ENCODE assay signal across 15 mouse cellular contexts in the genomic region with DNA sequence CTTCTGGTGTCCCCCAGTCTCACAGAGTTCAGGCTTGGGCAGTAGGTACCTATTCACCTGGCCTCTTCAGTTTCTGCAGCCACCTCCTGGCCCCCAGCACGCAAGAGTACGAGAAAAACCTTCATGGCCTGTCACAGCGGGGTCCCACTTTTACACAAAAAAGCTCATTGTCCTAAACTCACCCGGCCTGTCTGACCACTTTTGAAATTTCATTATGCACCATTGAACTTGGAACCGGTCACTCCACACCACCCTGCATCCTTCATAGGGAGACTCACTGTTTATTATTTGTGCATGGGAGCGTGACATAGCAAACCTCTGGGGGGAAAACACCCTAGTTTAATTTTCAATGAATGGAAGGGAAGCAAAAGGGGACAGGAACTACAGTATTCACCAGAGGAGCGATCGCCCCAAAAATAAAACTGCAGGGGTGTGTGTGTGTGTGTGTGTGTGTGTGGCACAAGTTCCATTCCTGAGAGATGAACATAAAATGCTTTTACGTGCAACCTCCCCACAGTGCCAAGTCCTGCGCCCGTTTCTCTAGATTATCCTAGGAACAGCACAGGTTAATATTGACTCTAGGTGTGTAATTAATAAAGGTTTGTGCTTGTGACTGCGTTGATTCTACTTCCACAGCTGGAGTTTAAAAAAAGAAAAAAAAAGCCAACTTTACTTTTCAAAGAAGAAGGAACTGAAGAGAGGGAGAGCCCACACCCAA. TPM values are rescaled to one million over a fixed set of nuclear protein-coding genes. Genes with fewer than 3 reads are reported as not detected.
DNase-seq lines count a peak whose midpoint lies in the region; ATAC-seq and TF ChIP-seq lines count a peak whose summit lies in the region.
"Had no signal": no experiment of that assay in that cellular context is flagged by ENCODE, and none has a peak within 500 bp of the region (broad histone marks: within the 10 kb centered on the region; RNA-seq: fewer than 3 reads in every experiment).

No protein-coding gene starts in this region.

- TF ChIP-seq CTCF in forebrain, postnatal 0 days (IDR thresholded peaks at IDR 0.05; ENCODE audit: low read depth): no peak
- TF ChIP-seq CTCF in liver, postnatal 0 days (IDR thresholded peaks at IDR 0.05; ENCODE audit: low read depth): no peak

- no peak for DNase-seq in forebrain, postnatal 0 days
- DNase-seq in urinary bladder, postnatal 14 days (ENCODE audit: low spot score): peak; percentile 38
- DNase-seq in urinary bladder, postnatal 25 days (ENCODE audit: low spot score): no peak
- DNase-seq in kidney, postnatal 10 days: peak; percentile 59
- no peak for DNase-seq in liver, postnatal 0 days
- DNase-seq in heart, adult 18-20 months: no peak
- DNase-seq: B cell, adult 2 months; right cerebral cortex, postnatal 14 days; thymus, adult 18-20 months had no signal

- no peaks in the 10 kb centered on the region for H3K27me3 ChIP-seq in forebrain, embryonic 15.5 days
- no peaks in the 10 kb centered on the region for H3K27me3 ChIP-seq in forebrain, postnatal 0 days (ENCODE audit: insufficient read depth, low read length)
- no peaks in the 10 kb centered on the region for H3K27me3 ChIP-seq in heart, embryonic 12.5 days (replicated peaks)
- no peaks in the 10 kb centered on the region for H3K27me3 ChIP-seq in liver, postnatal 0 days (ENCODE audit: insufficient read depth, low read length)
- H3K27me3 ChIP-seq: heart, embryonic 13.5 days; midbrain, embryonic 12.5 days; neural tube, embryonic 13.5 days had no signal

- peak; percentile 41; the same call in 1 of the 2 replicates for ATAC-seq in forebrain, embryonic 15.5 days (replicated peaks)
- no peak for ATAC-seq in forebrain, postnatal 0 days
- no peak for ATAC-seq in heart, embryonic 12.5 days (ENCODE audit: insufficient number of reproducible peaks, low FRiP score)
- ATAC-seq in liver, postnatal 0 days: no peak
- ATAC-seq: inflammation-experienced regulatory T-cells, adult 6 months had no signal

- H3K4me1 ChIP-seq in forebrain, embryonic 15.5 days: 0 out of 2 replicates have a peak, but pooled peaks cover 7% of the 10 kb centered on the region
- H3K4me1 ChIP-seq in forebrain, postnatal 0 days (ENCODE audit: insufficient read depth): no peaks in the 10 kb centered on the region
- H3K4me1 ChIP-seq in heart, embryonic 12.5 days (replicated peaks): no peaks in the 10 kb centered on the region
- H3K4me1 ChIP-seq in liver, postnatal 0 days (ENCODE audit: insufficient read depth): no peaks in the 10 kb centered on the region
- H3K4me1 ChIP-seq: heart, embryonic 13.5 days had no signal

- H3K36me3 ChIP-seq in forebrain, embryonic 15.5 days: peaks cover 5% of the 10 kb centered on the region; the same call in 1 of the 2 replicates
- 0 out of 2 replicates have a peak, but pooled peaks cover 4% of the 10 kb centered on the region for H3K36me3 ChIP-seq in forebrain, postnatal 0 days (ENCODE audit: insufficient read depth)
- H3K36me3 ChIP-seq in heart, embryonic 12.5 days: peaks cover 11% of the 10 kb centered on the region
- 0 out of 2 replicates have a peak, but pooled peaks cover 2% of the 10 kb centered on the region for H3K36me3 ChIP-seq in liver, postnatal 0 days (replicated peaks; ENCODE audit: insufficient read depth, low read length)

- WGBS in forebrain, embryonic 15.5 days: 41% methylated on average over 12 of the region's 12 CpGs
- WGBS in forebrain, postnatal 0 days: 36% methylated on average over 12 of the region's 12 CpGs
- WGBS in heart, embryonic 12.5 days: 80% methylated on average over 12 of the region's 12 CpGs
- 73% methylated on average over 12 of the region's 12 CpGs for whole genome bisulfite sequencing in liver, postnatal 0 days (ENCODE audit: insufficient replicate concordance)

- TF ChIP-seq EP300 in liver, postnatal 0 days (IDR thresholded peaks at IDR 0.05; ENCODE audit: low read depth): no peak

- H3K4me2 ChIP-seq in forebrain, embryonic 15.5 days (replicated peaks): no peak overlapping the region
- no peak overlapping the region for H3K4me2 ChIP-seq in forebrain, postnatal 0 days (ENCODE audit: low read depth)
- no peak overlapping the region for H3K4me2 ChIP-seq in heart, embryonic 12.5 days
- H3K4me2 ChIP-seq in liver, postnatal 0 days (ENCODE audit: low read depth, low read length): no peak overlapping the region
- H3K4me2 ChIP-seq: heart, embryonic 13.5 days; midbrain, embryonic 12.5 days; neural tube, embryonic 13.5 days had no signal

- no peak overlapping the region for H3K27ac ChIP-seq in forebrain, embryonic 15.5 days (replicated peaks)
- no peak overlapping the region for H3K27ac ChIP-seq in forebrain, postnatal 0 days (ENCODE audit: low read depth, low read length)
- H3K27ac ChIP-seq in heart, embryonic 12.5 days (ENCODE audit: poor library complexity, severe bottlenecking): no peak overlapping the region
- no peak overlapping the region for H3K27ac ChIP-seq in liver, postnatal 0 days (ENCODE audit: low read depth)
- H3K27ac ChIP-seq: heart, embryonic 13.5 days; midbrain, embryonic 12.5 days; neural tube, embryonic 13.5 days had no signal

- H3K4me3 ChIP-seq in forebrain, embryonic 15.5 days: no peak overlapping the region
- H3K4me3 ChIP-seq in forebrain, postnatal 0 days (ENCODE audit: low read depth, low read length): no peak overlapping the region
- H3K4me3 ChIP-seq in heart, embryonic 12.5 days: no peak overlapping the region
- no peak overlapping the region for H3K4me3 ChIP-seq in liver, postnatal 0 days (ENCODE audit: low read depth, low read length)
- H3K4me3 ChIP-seq: heart, embryonic 13.5 days; midbrain, embryonic 12.5 days; neural tube, embryonic 13.5 days had no signal

- no peaks in the 10 kb centered on the region for H3K9me3 ChIP-seq in forebrain, embryonic 15.5 days
- H3K9me3 ChIP-seq in forebrain, postnatal 0 days (ENCODE audit: low read length): no peaks in the 10 kb centered on the region
- peaks cover 8% of the 10 kb centered on the region for H3K9me3 ChIP-seq in heart, embryonic 12.5 days (replicated peaks)
- H3K9me3 ChIP-seq in liver, postnatal 0 days (ENCODE audit: low read length): peaks cover 6% of the 10 kb centered on the region; the same call in 1 of the 2 replicates
- H3K9me3 ChIP-seq: midbrain, embryonic 12.5 days; neural tube, embryonic 13.5 days had no signal

- H3K9ac ChIP-seq in forebrain, embryonic 15.5 days (replicated peaks): no peak overlapping the region
- no peak overlapping the region for H3K9ac ChIP-seq in forebrain, postnatal 0 days
- no peak overlapping the region for H3K9ac ChIP-seq in heart, embryonic 12.5 days
- H3K9ac ChIP-seq in liver, postnatal 0 days (replicated peaks): no peak overlapping the region
- H3K9ac ChIP-seq: heart, embryonic 13.5 days; midbrain, embryonic 12.5 days; neural tube, embryonic 13.5 days had no signal

RNA-seq across cellular contexts. Expression of a gene that starts 36.4 kb away (rescaled TPM):
- 47.2 and 51.9 TPM in 2 replicates for polyA plus RNA-seq in forebrain, embryonic 15.5 days (2015; fragmentation: Nextera tagmentation; extraction: Ambion mirVana)
- total RNA-seq in forebrain, postnatal 0 days (2014; rRNA removed): 76.2 and 85.6 TPM in 2 replicates
- polyA plus RNA-seq in forebrain, postnatal 0 days (2015; fragmentation: Nextera tagmentation; extraction: Ambion mirVana): 26.3 and 39.9 TPM in 2 replicates
- polyA plus RNA-seq in heart, embryonic 12.5 days (2016; fragmentation: Nextera tagmentation; extraction: Ambion mirVana): 10.3 and 13.2 TPM in 2 replicates
- 0.51 and 0.54 TPM in 2 replicates for polyA plus RNA-seq in liver, postnatal 0 days (2015; fragmentation: Nextera tagmentation; extraction: Ambion mirVana)
- total RNA-seq in heart, adult 18-20 months (2021): 1 to 10 TPM; 8.7 to 8.9 TPM

RNA-seq across cellular contexts. Expression of a gene that starts 50.8 kb away (rescaled TPM):
- 38.7 and 41.6 TPM in 2 replicates for polyA plus RNA-seq in forebrain, embryonic 15.5 days (2015; fragmentation: Nextera tagmentation; extraction: Ambion mirVana)
- 43.9 and 48.7 TPM in 2 replicates for total RNA-seq in forebrain, postnatal 0 days (2014; rRNA removed)
- polyA plus RNA-seq in forebrain, postnatal 0 days (2015; fragmentation: Nextera tagmentation; extraction: Ambion mirVana): 20.9 and 26.0 TPM in 2 replicates
- 26.0 and 28.4 TPM in 2 replicates for polyA plus RNA-seq in heart, embryonic 12.5 days (2016; fragmentation: Nextera tagmentation; extraction: Ambion mirVana)
- 9.2 and 10.2 TPM in 2 replicates for polyA plus RNA-seq in liver, postnatal 0 days (2015; fragmentation: Nextera tagmentation; extraction: Ambion mirVana)
- 10 to 100 TPM; 20.1 to 21.7 TPM for total RNA-seq in heart, adult 18-20 months (2021)

RNA-seq across cellular contexts. Expression of a gene that starts 51.0 kb away (rescaled TPM):
- 39.4 and 42.3 TPM in 2 replicates for polyA plus RNA-seq in forebrain, embryonic 15.5 days (2015; fragmentation: Nextera tagmentation; extraction: Ambion mirVana)
- 13.4 and 18.6 TPM in 2 replicates for total RNA-seq in forebrain, postnatal 0 days (2014; rRNA removed)
- polyA plus RNA-seq in forebrain, postnatal 0 days (2015; fragmentation: Nextera tagmentation; extraction: Ambion mirVana): 29.1 and 29.7 TPM in 2 replicates
- polyA plus RNA-seq in heart, embryonic 12.5 days (2016; fragmentation: Nextera tagmentation; extraction: Ambion mirVana): 32.9 and 34.1 TPM in 2 replicates
- 32.0 and 34.1 TPM in 2 replicates for polyA plus RNA-seq in liver, postnatal 0 days (2015; fragmentation: Nextera tagmentation; extraction: Ambion mirVana)
- 10 to 100 TPM; 63.8 to 74.1 TPM for total RNA-seq in heart, adult 18-20 months (2021)

Comparison
In these comparisons a context has a peak if more than half of its experiments do, and no peak if none do; other contexts are left out.
1. DNase-seq: peak in urinary bladder, postnatal 14 days (single experiment) and kidney, postnatal 10 days (single experiment); none in forebrain, postnatal 0 days (single experiment), urinary bladder, postnatal 25 days (single experiment), liver, postnatal 0 days (single experiment) and heart, adult 18-20 months (0 of 2).